In genomic region chr15:83479818-83480217, GRCm38 (mm10) we compare ENCODE assay signal across 35 mouse cellular contexts.
"Had no signal": no experiment of that assay in that cellular context is flagged by ENCODE, and none has a peak within 500 bp of the region (broad histone marks: within the 10 kb centered on the region; RNA-seq: fewer than 3 reads in every experiment).

No protein-coding gene starts in this region.

- DNase-seq: heart, postnatal 10 days; heart, postnatal 14 days; heart, postnatal 36 days; heart, postnatal 4 days; kidney, adult 11 months; kidney, adult 18-20 months; kidney, adult 2 months; kidney, adult 8-10 months; kidney, adult 9 months; kidney, postnatal 10 days; kidney, postnatal 14 days; kidney, postnatal 25 days; kidney, postnatal 36 days; kidney, postnatal 4 days; layer of hippocampus, adult 9-11 months; layer of hippocampus, postnatal 36 days had no signal

- ATAC-seq: hindbrain, embryonic 16.5 days; hindbrain, postnatal 0 days; inflammation-experienced regulatory T-cells, adult 6 months; intestine, embryonic 15.5 days; intestine, embryonic 16.5 days; intestine, postnatal 0 days had no signal

- H3K9me3 ChIP-seq: heart, embryonic 12.5 days; heart, embryonic 13.5 days; heart, embryonic 15.5 days; hindbrain, embryonic 10.5 days; hindbrain, embryonic 12.5 days; hindbrain, embryonic 13.5 days; hindbrain, embryonic 15.5 days; intestine, embryonic 15.5 days; kidney, embryonic 15.5 days had no signal

- H3K9ac ChIP-seq: heart, embryonic 12.5 days; heart, embryonic 13.5 days; heart, embryonic 15.5 days; hindbrain, embryonic 12.5 days; hindbrain, embryonic 13.5 days; hindbrain, embryonic 14.5 days; hindbrain, embryonic 15.5 days; intestine, embryonic 15.5 days; kidney, embryonic 15.5 days had no signal

- H3K4me1 ChIP-seq: hindbrain, embryonic 12.5 days; hindbrain, embryonic 13.5 days; hindbrain, embryonic 15.5 days had no signal

- H3K27me3 ChIP-seq: heart, embryonic 12.5 days; heart, embryonic 13.5 days; heart, embryonic 15.5 days; hindbrain, embryonic 12.5 days; hindbrain, embryonic 13.5 days; hindbrain, embryonic 15.5 days; intestine, embryonic 15.5 days; kidney, embryonic 15.5 days had no signal

- H3K4me2 ChIP-seq: heart, embryonic 11.5 days; heart, embryonic 12.5 days; heart, embryonic 13.5 days; heart, embryonic 15.5 days; hindbrain, embryonic 12.5 days; hindbrain, embryonic 13.5 days; hindbrain, embryonic 14.5 days; hindbrain, embryonic 15.5 days; intestine, embryonic 15.5 days; kidney, embryonic 15.5 days had no signal

- H3K4me3 ChIP-seq: heart, embryonic 12.5 days; heart, embryonic 13.5 days; heart, embryonic 15.5 days; hindbrain, embryonic 10.5 days; hindbrain, embryonic 12.5 days; hindbrain, embryonic 13.5 days; hindbrain, embryonic 15.5 days; intestine, embryonic 15.5 days; kidney, embryonic 15.5 days; layer of hippocampus, adult 2 months; left cerebral cortex, adult 2 months had no signal

- H3K27ac ChIP-seq: heart, embryonic 13.5 days; heart, embryonic 15.5 days; hindbrain, embryonic 10.5 days; hindbrain, embryonic 12.5 days; hindbrain, embryonic 13.5 days; hindbrain, embryonic 14.5 days; hindbrain, embryonic 15.5 days; hindbrain, postnatal 0 days; intestine, embryonic 15.5 days; kidney, embryonic 15.5 days; kidney, postnatal 0 days; layer of hippocampus, adult 2 months; left cerebral cortex, adult 2 months had no signal

- H3K36me3 ChIP-seq: heart, embryonic 15.5 days; intestine, embryonic 15.5 days; kidney, embryonic 15.5 days had no signal
